Mouse (Mus musculus) frontal cortex, postnatal 25 days (tissue): ENCODE results near the gene Calcb.

Source experiments
- DNase-seq, 2 experiments: peaks; one replicate each; pipeline ENCODE4 v3.0.0; 2022; ENCODE audit warnings: low spot score in 2 of 2

Gene Calcb

GRCm38 (mm10) chr7:114753471-114753870 lies 35.0 kb downstream of the Calcb start:
- no peak for DNase-seq

- no peak for DNase-seq
These were observed 35.8 kb downstream of the Calcb start for GRCm38 (mm10) chr7:114754196-114754595.

- DNase-seq = no peak
These were observed 36.2 kb downstream of the Calcb start for GRCm38 (mm10) chr7:114754626-114755025.

- DNase-seq = no peak
These were observed 44.2 kb downstream of the Calcb start for GRCm38 (mm10) chr7:114762660-114763059.

GRCm38 (mm10) chr7:114765273-114765672 lies 46.8 kb downstream of the Calcb start:
- DNase-seq = no peak

GRCm38 (mm10) chr7:114766523-114766922 lies 48.1 kb downstream of the Calcb start:
- DNase-seq = no peak

- DNase-seq = no peak
These were observed 50.1 kb downstream of the Calcb start for GRCm38 (mm10) chr7:114768516-114768915.

GRCm38 (mm10) chr7:114769041-114769440 lies 50.6 kb downstream of the Calcb start:
- no peak for DNase-seq

GRCm38 (mm10) chr7:114770586-114770985 lies 52.1 kb downstream of the Calcb start:
- DNase-seq = no peak

- DNase-seq = no peak
These were observed 53.4 kb downstream of the Calcb start for GRCm38 (mm10) chr7:114771801-114772200.
